Mouse (Mus musculus) CH12.LX (cell line): ENCODE data around the gene Gm10197. TPM values are rescaled to one million over a fixed set of nuclear protein-coding genes. Genes with fewer than 3 reads are reported as not detected.

ENCODE experiments used
- DNase-seq: peaks from one replicate; pipeline ENCODE4 v3.0.0-alpha.2; 2013; ENCODE audit errors: extremely low read depth
- H3K27ac ChIP-seq: 2 replicates; pipeline ENCODE4 v1.5.1; 2012; ENCODE audit warnings: low read depth, mild to moderate bottlenecking, control low read depth, moderate library complexity; ENCODE audit not compliant: insufficient read depth
- H3K27me3 ChIP-seq: replicated peaks from 2 replicates; pipeline ENCODE3; 2012; ENCODE audit warnings: inconsistent platforms
- H3K36me3 ChIP-seq, 2 experiments: replicated peaks in 1 of 2; 2 replicates each; pipeline versions ENCODE3 to v1.6.1; 2012; ENCODE audit warnings: inconsistent platforms in 1 of 2, low read length in 1 of 2, mild to moderate bottlenecking in 1 of 2, mixed read lengths in 1 of 2, moderate library complexity in 1 of 2; ENCODE audit not compliant: control insufficient read depth in 1 of 2, insufficient read depth in 1 of 2
- H3K4me1 ChIP-seq, 2 experiments: 2 replicates each; pipeline ENCODE4 v1.6.1; 2012; ENCODE audit warnings: inconsistent platforms in 1 of 2, moderate library complexity in 1 of 2; ENCODE audit not compliant: insufficient read depth in 2 of 2, control insufficient read depth in 1 of 2
- H3K4me2 ChIP-seq: 2 replicates; pipeline ENCODE4 v1.6.1; 2012; ENCODE audit warnings: low read depth, mild to moderate bottlenecking, control low read depth; ENCODE audit not compliant: poor library complexity, insufficient read depth, severe bottlenecking
- H3K4me3 ChIP-seq, 3 experiments: fragments of 150-350 bp in 1 of 3; sonication (generic) in 1 of 3; replicated peaks in 1 of 3; 2 replicates each; pipeline versions ENCODE3 to v1.5.1; 2011 to 2012; ENCODE audit warnings: low read depth in 2 of 3, low read length in 2 of 3, mild to moderate bottlenecking in 2 of 3, moderate library complexity in 2 of 3, control low read depth in 1 of 3, improper control_type of control experiment in 1 of 3, inconsistent platforms in 1 of 3, mixed read lengths in 1 of 3; ENCODE audit not compliant: poor library complexity in 1 of 3
- H3K79me2 ChIP-seq: replicated peaks from 2 replicates; pipeline ENCODE4 v1.6.1; 2012; ENCODE audit warnings: mild to moderate bottlenecking, moderate library complexity; ENCODE audit not compliant: control insufficient read depth, poor library complexity, insufficient read depth, severe bottlenecking; ENCODE audit errors: extremely low read depth
- H3K9ac ChIP-seq: 2 replicates; pipeline ENCODE4 v1.6.1; 2012; ENCODE audit warnings: low read depth, mild to moderate bottlenecking, control low read depth, moderate library complexity; ENCODE audit not compliant: insufficient read depth
- H3K9me3 ChIP-seq: replicated peaks from 2 replicates; pipeline ENCODE3; 2012; ENCODE audit warnings: low read length, inconsistent platforms, mixed read lengths
- BHLHE40 ChIP-seq: IDR thresholded peaks from 2 replicates; pipeline ENCODE4 v1.6.1; 2011; ENCODE audit warnings: mild to moderate bottlenecking, low read depth, low read length, improper control_type of control experiment
- CHD2 ChIP-seq: IDR thresholded peaks from 2 replicates; pipeline ENCODE4 v1.6.1; 2011; ENCODE audit warnings: low read length, improper control_type of control experiment
- CTCF ChIP-seq, 2 experiments: IDR thresholded peaks in 1 of 2; conservative IDR thresholded peaks in 1 of 2; 2 replicates each; pipeline ENCODE4 v1.5.1; 2011 to 2012; ENCODE audit warnings: low read depth in 2 of 2, low read length in 2 of 2, improper control_type of control experiment in 1 of 2, inconsistent platforms in 1 of 2, mild to moderate bottlenecking in 1 of 2, moderate library complexity in 1 of 2
- EP300 ChIP-seq: IDR thresholded peaks from 2 replicates; pipeline ENCODE4 v1.6.1; 2011; ENCODE audit warnings: low read length, improper control_type of control experiment
- ETS1 ChIP-seq: conservative IDR thresholded peaks from 2 replicates; pipeline ENCODE4 v1.6.1; 2012; ENCODE audit warnings: low read depth, mild to moderate bottlenecking, inconsistent platforms, low read length, improper control_type of control experiment, moderate library complexity
- GABPA ChIP-seq: IDR thresholded peaks from 2 replicates; pipeline ENCODE4 v1.6.1; 2012; ENCODE audit warnings: low read depth, low read length, improper control_type of control experiment, inconsistent platforms; ENCODE audit not compliant: insufficient replicate concordance
- HCFC1 ChIP-seq: IDR thresholded peaks from 2 replicates; pipeline ENCODE4 v1.6.1; 2012; ENCODE audit warnings: low read depth, mild to moderate bottlenecking, inconsistent platforms, low read length, improper control_type of control experiment
- IRF4 ChIP-seq: IDR thresholded peaks from 2 replicates; pipeline ENCODE4 v1.6.1; 2014; ENCODE audit warnings: low read depth, mild to moderate bottlenecking, inconsistent platforms, low read length, improper control_type of control experiment
- JUN ChIP-seq: IDR thresholded peaks from 2 replicates; pipeline ENCODE4 v1.6.1; 2011; ENCODE audit warnings: low read depth, mild to moderate bottlenecking, low read length, improper control_type of control experiment, moderate library complexity; ENCODE audit not compliant: insufficient read depth
- JUND ChIP-seq: conservative IDR thresholded peaks from 2 replicates; pipeline ENCODE4 v1.6.1; 2011; ENCODE audit warnings: low read depth, low read length, improper control_type of control experiment
- MAX ChIP-seq: IDR thresholded peaks from 2 replicates; pipeline ENCODE4 v1.6.1; 2011; ENCODE audit warnings: low read length, improper control_type of control experiment
- MEF2A ChIP-seq: IDR thresholded peaks from 2 replicates; pipeline ENCODE4 v1.6.1; 2014; ENCODE audit warnings: low read depth, mild to moderate bottlenecking, inconsistent platforms, low read length, improper control_type of control experiment, borderline replicate concordance
- NELFE ChIP-seq: IDR thresholded peaks from 2 replicates; pipeline ENCODE4 v1.6.1; 2011; ENCODE audit warnings: low read depth, low read length, improper control_type of control experiment
- PAX5 ChIP-seq: IDR thresholded peaks from 2 replicates; pipeline ENCODE4 v1.6.1; 2012; ENCODE audit warnings: low read length, inconsistent platforms, mixed read lengths
- RCOR1 ChIP-seq: conservative IDR thresholded peaks from 2 replicates; pipeline ENCODE4 v1.6.1; 2012; ENCODE audit warnings: low read depth, mild to moderate bottlenecking, inconsistent platforms, low read length, improper control_type of control experiment
- SIN3A ChIP-seq: IDR thresholded peaks from 2 replicates; pipeline ENCODE4 v1.6.1; 2012; ENCODE audit warnings: low read length, improper control_type of control experiment, inconsistent platforms
- TBP ChIP-seq: conservative IDR thresholded peaks from 2 replicates; pipeline ENCODE4 v1.6.1; 2011; ENCODE audit warnings: low read depth, low read length, improper control_type of control experiment
- USF1 ChIP-seq: IDR thresholded peaks from 2 replicates; pipeline ENCODE4 v1.6.1; 2014; ENCODE audit warnings: low read depth, mild to moderate bottlenecking, inconsistent platforms, low read length, improper control_type of control experiment
- USF2 ChIP-seq: conservative IDR thresholded peaks from 2 replicates; pipeline ENCODE4 v1.6.1; 2011; ENCODE audit warnings: low read depth, low read length, improper control_type of control experiment
- ZC3H11A ChIP-seq: IDR thresholded peaks from 2 replicates; pipeline ENCODE4 v1.6.1; 2012; ENCODE audit warnings: low read depth, mild to moderate bottlenecking, inconsistent platforms, low read length, improper control_type of control experiment
- ZKSCAN1 ChIP-seq: IDR thresholded peaks from 2 replicates; pipeline ENCODE4 v1.6.1; 2012; ENCODE audit warnings: low read depth, inconsistent platforms, low read length, improper control_type of control experiment, borderline replicate concordance
- ZMIZ1 ChIP-seq: IDR thresholded peaks from 2 replicates; pipeline ENCODE4 v1.6.1; 2012; ENCODE audit warnings: low read depth, mild to moderate bottlenecking, inconsistent platforms, low read length, improper control_type of control experiment
- ZNF384 ChIP-seq: IDR thresholded peaks from 2 replicates; pipeline ENCODE4 v1.6.1; 2012; ENCODE audit warnings: low read depth, low read length, improper control_type of control experiment, inconsistent platforms
- dilution Hi-C: fragments of 300-500 bp; cut with MboI; formaldehyde crosslinking; loops from 2 replicates; pipeline ENCODE4 v1.14.3; 2020; ENCODE audit warnings: low sequenced_read_pairs; ENCODE audit not compliant: extremely low pct_unique_long_range_greater_than_20kb, extremely low pct_ligation_motif_present
- in situ Hi-C: fragments of 300-500 bp; cut with MboI; formaldehyde crosslinking; loops from 3 replicates; pipeline ENCODE4 v1.14.3; 2019; ENCODE audit warnings: low sequenced_read_pairs, low pct_ligation_motif_present, low pct_unique_long_range_greater_than_20kb, mixed read lengths
- polyA plus RNA-seq: library from polyadenylated mRNA; unstranded; fragments of >175 nt; gene quantifications from 2 replicates; pipeline ENCODE4 v1.2.1, GENCODE M21; 2012; ENCODE audit warnings: low read depth; ENCODE audit not compliant: insufficient read length
- total RNA-seq, 2 experiments: library from RNA; depleted of rRNA; stranded (reverse); fragments of 300-350 nt in 1 of 2; fragments of >200 nt in 1 of 2; gene quantifications; 2 replicates each; pipeline ENCODE4 v1.2.3; 2012 to 2014

Gene Gm10197
- total and polyA plus RNA-seq, 3 experiments, result 3.9 to 11.5 TPM; not detected in 1

DNA sequence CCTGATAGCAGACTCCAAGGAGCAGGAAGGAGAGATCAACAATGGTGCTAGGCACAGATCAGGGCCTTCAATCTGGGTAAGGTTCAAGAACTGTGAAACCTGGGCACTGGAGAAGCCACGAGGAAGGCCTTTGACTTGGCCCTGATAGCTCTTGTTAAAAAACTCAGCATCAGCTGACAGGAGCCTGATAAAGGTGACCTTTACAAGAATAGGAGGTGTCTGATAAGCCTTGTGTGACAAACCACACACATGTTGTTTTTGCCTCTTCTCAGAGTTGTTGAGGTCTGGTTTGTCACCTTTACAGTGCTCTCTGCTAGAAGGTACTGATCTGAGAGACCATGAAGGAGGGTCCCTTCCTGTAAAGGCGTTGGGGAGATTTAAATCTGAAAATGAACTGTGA, 35.8 kb upstream of the Gm10197 start:
- no peaks in the 10 kb centered on the region for H3K9me3 ChIP-seq
- in situ Hi-C loops, result no loop called here
- DNase-seq, result no peak
- H3K4me2 ChIP-seq, result no peak overlapping the region
- H3K27ac ChIP-seq, result peak overlapping the region; percentile 52
- H3K27me3 ChIP-seq, result no peaks in the 10 kb centered on the region
- TF ChIP-seq PAX5 (no peak), NELFE (no peak), GABPA (no peak), CTCF (conservative IDR thresholded peaks at IDR 0.05 in 1 of 2, IDR thresholded peaks at IDR 0.05 in 1 of 2; ENCODE audit: low read depth in 2 of 2, low read length in 2 of 2) (no peak), ZMIZ1 (no peak), ZNF384 (no peak)
- dilution Hi-C loops, result no loop called here
- H3K9ac ChIP-seq, result no peak overlapping the region
- no peaks in the 10 kb centered on the region for H3K36me3 ChIP-seq
- H3K4me1 ChIP-seq, result peaks cover 42 to 83% of the 10 kb centered on the region in 2 experiments
- H3K79me2 ChIP-seq, result no peaks in the 10 kb centered on the region
- H3K4me3 ChIP-seq, result no peak overlapping the region

DNA sequence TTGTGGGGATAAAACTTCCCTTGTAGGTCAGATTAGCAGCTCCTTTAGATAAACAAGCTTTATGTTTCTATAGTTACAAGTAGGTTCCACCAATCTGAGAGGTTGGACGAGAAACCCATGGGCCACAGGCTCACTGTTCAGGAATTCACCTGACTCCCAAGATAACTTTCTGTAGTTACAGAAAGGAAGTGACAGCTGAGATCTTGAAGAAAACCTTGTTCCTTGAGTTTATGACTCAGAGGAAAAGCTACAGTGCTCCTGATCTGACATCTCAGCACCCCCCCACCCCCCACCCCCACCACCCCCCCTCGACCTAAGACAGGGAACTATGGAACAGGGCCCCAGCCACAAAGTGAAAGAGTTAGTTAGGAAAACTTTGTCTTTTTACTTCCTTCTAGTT, 34.2 kb upstream of the Gm10197 start:
- Histone ChIP-seq H3K27ac (peak overlapping the region; percentile 98), H3K4me2 (peak overlapping the region; percentile 52; the same call in 1 of the 2 replicates), H3K36me3 (peaks cover 0 to 9% of the 10 kb centered on the region in 2 experiments), H3K27me3 (no peaks in the 10 kb centered on the region), H3K4me1 (peaks cover 32 to 74% of the 10 kb centered on the region in 2 experiments), H3K9me3 (no peaks in the 10 kb centered on the region), H3K4me3 (no peak overlapping the region), H3K9ac (peak overlapping the region; percentile 49; the same call in 1 of the 2 replicates), H3K79me2 (no peaks in the 10 kb centered on the region)
- no peak for TF ChIP-seq ZNF384
- no peak for TF ChIP-seq JUND
- peak; percentile 78 for TF ChIP-seq EP300
- TF ChIP-seq ZC3H11A, result no peak
- peak; percentile 74 for TF ChIP-seq IRF4
- no peak for TF ChIP-seq PAX5
- no peak for TF ChIP-seq USF2
- TF ChIP-seq MEF2A, result peak; percentile 84
- TF ChIP-seq MAX, result no peak
- TF ChIP-seq SIN3A, result no peak
- TF ChIP-seq HCFC1, result no peak
- TF ChIP-seq TBP, result 0 out of 2 replicates have a peak, but pooled peaks have one; percentile 28
- TF ChIP-seq BHLHE40, result peak; percentile 66; the same call in 1 of the 2 replicates
- no peak for TF ChIP-seq USF1
- no peak for TF ChIP-seq ZKSCAN1
- peak; percentile 51 for TF ChIP-seq CHD2
- 0 out of 2 replicates have a peak, but pooled peaks have one; percentile 55 for TF ChIP-seq RCOR1
- no peak for TF ChIP-seq JUN
- TF ChIP-seq ETS1, result peak; percentile 78
- in situ Hi-C loops (no loop called here), dilution Hi-C loops (no loop called here)
- peak; percentile 67 for DNase-seq
